Mouse (Mus musculus): ENCODE results near the gene Nipsnap1.
A peak's percentile ranks its signal among the peaks of the same experiment; 100 is the strongest.

Nipsnap1 gene

GRCm38 (mm10) chr11:4873755-4874475, at the start of gene Nipsnap1:
TSS of gene Nipsnap1 (plus strand) at chr11:4873951.
- peak; percentile 85 for DNase-seq

- no peak for DNase-seq
Measured at GRCm38 (mm10) chr11:4826152-4826778, 47.5 kb upstream of the Nipsnap1 start.

GRCm38 (mm10) chr11:4827340-4827739, 46.4 kb upstream of the Nipsnap1 start:
- DNase-seq: no peak

- no peak for DNase-seq
Measured at GRCm38 (mm10) chr11:4827916-4828315, 45.8 kb upstream of the Nipsnap1 start.

- peak in 1 of 2 experiments; percentile 32 for DNase-seq
Measured at GRCm38 (mm10) chr11:4831066-4831465, 42.7 kb upstream of the Nipsnap1 start.

- DNase-seq: no peak
Measured at GRCm38 (mm10) chr11:4833295-4833939, 40.3 kb upstream of the Nipsnap1 start.

GRCm38 (mm10) chr11:4835436-4835835, 38.3 kb upstream of the Nipsnap1 start:
- no peak for DNase-seq

GRCm38 (mm10) chr11:4836755-4837154, 37.0 kb upstream of the Nipsnap1 start:
- peak; percentile 37 to 46 for DNase-seq

GRCm38 (mm10) chr11:4837342-4837741, 36.4 kb upstream of the Nipsnap1 start:
- DNase-seq: no peak

- DNase-seq: no peak
Measured at GRCm38 (mm10) chr11:4838235-4838634, 35.5 kb upstream of the Nipsnap1 start.

GRCm38 (mm10) chr11:4840942-4841526, 32.7 kb upstream of the Nipsnap1 start:
- no peak for DNase-seq

GRCm38 (mm10) chr11:4848483-4849248, 25.1 kb upstream of the Nipsnap1 start:
- peak; percentile 36 to 53 for DNase-seq

GRCm38 (mm10) chr11:4849258-4849943, 24.4 kb upstream of the Nipsnap1 start, which contains the start of gene Nf2:
TSS of gene Nf2 (minus strand) at chr11:4849536.
- peak; percentile 95 to 99 for DNase-seq

- DNase-seq: no peak
Measured at GRCm38 (mm10) chr11:4850404-4850803, 23.3 kb upstream of the Nipsnap1 start.

GRCm38 (mm10) chr11:4853021-4853420, 20.7 kb upstream of the Nipsnap1 start:
- DNase-seq: no peak

GRCm38 (mm10) chr11:4854181-4854580, 19.6 kb upstream of the Nipsnap1 start:
- DNase-seq: no peak

- DNase-seq: no peak
Measured at GRCm38 (mm10) chr11:4858416-4858815, 15.3 kb upstream of the Nipsnap1 start.

- DNase-seq: no peak
Measured at GRCm38 (mm10) chr11:4860986-4861385, 12.8 kb upstream of the Nipsnap1 start.

GRCm38 (mm10) chr11:4861816-4862604, 11.7 kb upstream of the Nipsnap1 start:
- DNase-seq: no peak

- DNase-seq: no peak
Measured at GRCm38 (mm10) chr11:4862730-4863129, 11.0 kb upstream of the Nipsnap1 start.

GRCm38 (mm10) chr11:4865645-4866251, 8.0 kb upstream of the Nipsnap1 start:
- DNase-seq: peak; percentile 61 to 71
